Mouse (Mus musculus) hindbrain, embryonic 15.5 days (tissue): ENCODE data around the gene Gm10778. TPM values are rescaled to one million over a fixed set of nuclear protein-coding genes. Genes with fewer than 3 reads are reported as not detected.
"Not testable (repeated sequence)": the region's sequence is repeated elsewhere in the genome, so short reads cannot be mapped to it uniquely, and the experiment has no call there.

ENCODE experiments used
- ATAC-seq: fragments of 200-750 bp; cut with Nextera tagmentation; 2 replicates; pipeline ENCODE4 v1.8.0; 2017; ENCODE audit warnings: low read depth, moderate number of reproducible peaks, moderate TSS enrichment; ENCODE audit not compliant: low FRiP score
- H3K27ac ChIP-seq: fragments of 300-500 bp; sonication (generic); replicated peaks from 2 replicates; pipeline ENCODE4 v1.5.1; 2015; ENCODE audit warnings: mild to moderate bottlenecking, inconsistent platforms
- H3K27me3 ChIP-seq: fragments of 300-500 bp; sonication (generic); 2 replicates; pipeline ENCODE4 v1.6.1; 2015; ENCODE audit warnings: control low read depth, inconsistent platforms
- H3K36me3 ChIP-seq: fragments of 300-500 bp; sonication (generic); 2 replicates; pipeline ENCODE4 v1.6.1; 2015; ENCODE audit warnings: control low read depth, inconsistent platforms
- H3K4me1 ChIP-seq: fragments of 300-500 bp; sonication (generic); replicated peaks from 2 replicates; pipeline ENCODE4 v1.6.1; 2015; ENCODE audit warnings: control low read depth, inconsistent platforms
- H3K4me2 ChIP-seq: fragments of 300-500 bp; sonication (generic); 2 replicates; pipeline ENCODE4 v1.6.1; 2015; ENCODE audit warnings: moderate library complexity, mild to moderate bottlenecking, inconsistent platforms
- H3K4me3 ChIP-seq: fragments of 300-500 bp; sonication (generic); 2 replicates; pipeline ENCODE4 v1.5.1; 2015; ENCODE audit warnings: mild to moderate bottlenecking, inconsistent platforms
- H3K9ac ChIP-seq: fragments of 300-500 bp; sonication (generic); 2 replicates; pipeline ENCODE4 v1.6.1; 2015; ENCODE audit warnings: inconsistent platforms
- H3K9me3 ChIP-seq: fragments of 300-500 bp; sonication (generic); 2 replicates; pipeline ENCODE4 v1.6.1; 2016; ENCODE audit warnings: control low read depth, inconsistent platforms
- WGBS: fragments of 180-500 bp; shearing (Covaris S2); methylation state at CpG from one replicate; pipeline ENCODE4 v1.1.7; 2015; 5-methylcytosine and 5-hydroxymethylcytosine counted together
- polyA plus RNA-seq: library from polyadenylated mRNA; unstranded; fragments of >200 nt; fragmentation: Nextera tagmentation; extraction: Ambion mirVana; gene quantifications from 2 replicates; pipeline ENCODE4 v1.2.1, GENCODE M21; 2015

Gene Gm10778
- polyA plus RNA-seq, 1 experiment from 2014 or later = 5.4 TPM

DNA sequence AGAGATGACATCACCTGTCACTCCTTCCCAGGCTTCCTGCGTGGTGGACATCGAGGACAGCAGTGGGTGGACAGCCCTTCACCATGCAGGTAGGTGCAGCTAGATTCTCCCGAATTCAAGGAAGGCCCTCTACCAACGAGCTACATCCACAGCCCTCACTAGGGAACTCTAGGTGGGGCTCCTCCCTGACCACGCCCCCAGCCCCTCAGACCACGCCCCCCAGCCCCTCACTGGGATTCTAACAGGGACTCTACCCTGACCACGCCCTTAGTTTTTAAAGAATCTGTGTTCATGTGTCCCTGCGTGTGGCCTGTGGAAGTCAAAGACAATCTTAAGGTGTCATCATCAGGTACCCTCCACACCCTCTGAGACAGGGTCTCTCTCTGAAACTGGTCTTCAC is 12.5 kb upstream of the Gm10778 start:
- H3K9ac ChIP-seq = no peak overlapping the region
- H3K36me3 ChIP-seq = no peaks in the 10 kb centered on the region
- H3K27ac ChIP-seq = no peak overlapping the region
- no peaks in the 10 kb centered on the region for H3K9me3 ChIP-seq
- H3K4me3 ChIP-seq = no peak overlapping the region
- 21% methylated on average over 8 of the region's 8 CpGs for WGBS
- H3K4me2 ChIP-seq = no peak overlapping the region
- ATAC-seq = no peak
- peaks cover 20% of the 10 kb centered on the region for H3K4me1 ChIP-seq
- peaks cover under 1% of the 10 kb centered on the region; the same call in 1 of the 2 replicates for H3K27me3 ChIP-seq

DNA sequence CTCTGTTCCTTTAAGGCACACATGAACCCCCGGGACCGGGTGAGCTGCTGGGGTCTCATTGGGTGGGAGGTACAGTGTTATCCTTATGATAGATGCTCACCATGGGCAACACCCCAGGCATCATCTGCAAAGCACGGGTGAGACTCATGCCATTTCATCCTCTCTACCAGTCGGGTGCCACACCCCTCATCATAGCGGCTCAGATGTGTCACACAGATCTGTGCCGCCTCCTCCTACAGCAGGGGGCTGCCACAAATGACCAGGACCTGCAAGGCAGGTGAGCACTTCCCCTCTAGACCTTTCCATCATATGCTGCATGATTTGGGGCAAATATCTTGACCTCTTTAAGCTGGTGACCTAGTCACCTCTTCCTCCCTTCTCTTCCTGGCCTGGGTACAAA is 10.8 kb upstream of the Gm10778 start:
- ATAC-seq = no peak
- no peaks in the 10 kb centered on the region for H3K36me3 ChIP-seq
- no peak overlapping the region for H3K4me2 ChIP-seq
- H3K27me3 ChIP-seq = no peaks in the 10 kb centered on the region
- no peak overlapping the region for H3K27ac ChIP-seq
- H3K9me3 ChIP-seq = no peaks in the 10 kb centered on the region
- no peak overlapping the region for H3K9ac ChIP-seq
- 75% methylated on average over 6 of the region's 6 CpGs for WGBS
- no peak overlapping the region for H3K4me3 ChIP-seq
- peaks cover 31% of the 10 kb centered on the region for H3K4me1 ChIP-seq

DNA sequence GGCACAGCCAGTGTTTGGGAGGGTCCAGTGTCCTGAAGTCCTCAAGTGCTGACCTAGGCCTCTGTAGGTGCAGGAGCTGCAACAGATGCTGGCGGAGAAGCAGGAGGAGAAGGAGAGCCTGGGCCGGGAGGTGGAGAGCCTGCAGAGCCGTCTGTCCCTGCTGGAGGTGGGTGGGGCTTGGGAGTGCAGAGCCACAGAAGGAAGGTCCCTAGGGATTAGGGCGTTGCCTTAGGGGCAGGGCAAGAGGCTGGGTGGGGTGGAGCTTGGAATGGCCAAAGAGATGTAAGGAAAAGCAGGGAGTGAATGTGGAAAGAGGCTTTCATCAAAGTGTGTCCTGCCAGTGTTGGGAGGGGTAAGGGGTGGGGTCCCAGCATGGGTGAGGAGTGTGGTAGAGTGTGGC is 8.0 kb upstream of the Gm10778 start:
- H3K27me3 ChIP-seq, H3K27ac ChIP-seq, H3K9me3 ChIP-seq, H3K4me3 ChIP-seq, ATAC-seq, H3K4me2 ChIP-seq, H3K36me3 ChIP-seq, H3K9ac ChIP-seq: not testable (repeated sequence)
- 41% methylated on average over 4 of the region's 4 CpGs for WGBS
- peaks cover 30% of the 10 kb centered on the region for H3K4me1 ChIP-seq

DNA sequence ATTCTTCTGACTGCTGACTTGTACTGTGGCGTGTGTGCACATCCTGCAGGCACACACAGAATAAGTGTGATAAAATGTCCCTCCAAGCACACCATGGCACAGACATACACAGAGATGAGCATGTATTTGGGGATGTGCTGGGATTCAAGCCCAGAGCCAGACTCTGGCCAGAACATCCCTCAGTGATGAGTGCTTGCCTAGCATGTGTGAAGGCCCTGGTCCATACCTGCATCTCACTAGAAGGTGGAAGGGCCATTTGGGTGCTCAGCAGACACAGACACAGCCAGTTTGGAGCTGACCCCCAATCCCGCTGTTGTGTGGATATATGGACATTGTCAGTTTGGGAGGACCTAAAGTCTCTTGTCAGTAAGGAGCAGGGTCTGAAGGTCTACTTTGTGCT is 7.3 kb upstream of the Gm10778 start:
- Histone ChIP-seq H3K9ac (no peak overlapping the region), H3K27me3 (0 out of 2 replicates have a peak, but pooled peaks cover 3% of the 10 kb centered on the region), H3K4me2 (peak overlapping the region; percentile 91), H3K9me3 (no peaks in the 10 kb centered on the region), H3K27ac (no peak overlapping the region), H3K4me3 (no peak overlapping the region), H3K4me1 (peaks cover 30% of the 10 kb centered on the region), H3K36me3 (no peaks in the 10 kb centered on the region)
- ATAC-seq = no peak
- WGBS = 94% methylated on average over 2 of the region's 2 CpGs

GRCm38 (mm10) chr10:81641978-81642647 is 6.7 kb upstream of the Gm10778 start:
- H3K4me1 ChIP-seq = peaks cover 30% of the 10 kb centered on the region
- peak overlapping the region; percentile 90; the same call in 1 of the 2 replicates for H3K9ac ChIP-seq
- no peaks in the 10 kb centered on the region for H3K36me3 ChIP-seq
- no peaks in the 10 kb centered on the region for H3K9me3 ChIP-seq
- peak overlapping the region; percentile 76 for H3K4me3 ChIP-seq
- H3K27ac ChIP-seq = peak overlapping the region; percentile 95; the same call in 1 of the 2 replicates
- H3K27me3 ChIP-seq = 0 out of 2 replicates have a peak, but pooled peaks cover 3% of the 10 kb centered on the region
- H3K4me2 ChIP-seq = peak overlapping the region; percentile 91
- WGBS = 78% methylated on average over 8 of the region's 8 CpGs
- no peak for ATAC-seq

DNA sequence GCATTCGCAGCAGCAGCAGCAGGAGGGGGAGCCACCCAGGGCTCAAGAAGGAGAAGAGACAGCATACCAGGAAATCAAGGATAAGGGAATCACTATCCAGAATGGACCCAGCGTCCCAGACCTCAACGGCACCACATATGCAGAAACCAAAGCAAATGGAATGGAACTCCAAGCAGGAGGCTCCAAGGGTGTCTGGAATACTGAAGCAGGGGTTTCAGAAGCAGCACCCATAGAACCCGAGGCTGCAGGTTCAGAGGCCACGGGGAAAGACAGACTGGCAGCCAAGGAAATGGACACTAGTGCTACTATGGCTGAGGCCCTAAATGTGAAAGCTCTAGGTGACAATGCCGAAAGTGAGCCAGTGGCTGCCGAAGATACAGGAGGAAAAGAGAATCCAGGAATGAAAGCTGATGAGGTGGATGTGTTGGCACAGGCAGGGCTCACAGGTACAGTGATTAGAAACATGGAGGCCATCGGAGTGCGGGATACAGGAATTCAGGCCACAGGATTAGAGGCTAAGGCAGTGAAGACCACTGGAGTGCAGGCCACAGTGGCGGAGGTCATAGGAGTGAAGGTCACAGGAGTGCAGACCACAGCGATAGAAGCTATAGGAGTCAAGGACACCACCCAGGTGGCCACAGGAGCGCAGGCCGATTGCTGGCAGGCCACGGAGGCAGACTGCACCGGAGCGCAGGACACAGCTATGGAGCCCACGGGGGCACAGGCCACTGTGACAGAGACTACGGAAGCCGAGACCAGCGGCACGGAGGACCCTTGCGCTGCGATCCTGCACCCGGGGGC is 6.0 kb upstream of the Gm10778 start:
- H3K4me1 ChIP-seq = peaks cover 30% of the 10 kb centered on the region
- WGBS = 19% methylated on average over 24 of the region's 24 CpGs
- ATAC-seq = peak; percentile 0; the same call in 1 of the 2 replicates
- peak overlapping the region; percentile 90 for H3K9ac ChIP-seq
- H3K36me3 ChIP-seq = no peaks in the 10 kb centered on the region
- no peaks in the 10 kb centered on the region for H3K9me3 ChIP-seq
- peak overlapping the region; percentile 76 for H3K4me3 ChIP-seq
- 0 out of 2 replicates have a peak, but pooled peaks cover 3% of the 10 kb centered on the region for H3K27me3 ChIP-seq
- peak overlapping the region; percentile 91 for H3K4me2 ChIP-seq
- H3K27ac ChIP-seq = peak overlapping the region; percentile 95

- ATAC-seq = peak; percentile 90
- Histone ChIP-seq H3K9me3 (no peaks in the 10 kb centered on the region), H3K4me3 (peak overlapping the region; percentile 76), H3K4me2 (peak overlapping the region; percentile 91), H3K27me3 (0 out of 2 replicates have a peak, but pooled peaks cover 3% of the 10 kb centered on the region), H3K36me3 (no peaks in the 10 kb centered on the region), H3K27ac (peak overlapping the region; percentile 95), H3K9ac (peak overlapping the region; percentile 90), H3K4me1 (peaks cover 33% of the 10 kb centered on the region)
- under 1% methylated on average over 75 of the region's 75 CpGs for WGBS
Observed at GRCm38 (mm10) chr10:81643449-81644055, 5.3 kb upstream of the Gm10778 start.

DNA sequence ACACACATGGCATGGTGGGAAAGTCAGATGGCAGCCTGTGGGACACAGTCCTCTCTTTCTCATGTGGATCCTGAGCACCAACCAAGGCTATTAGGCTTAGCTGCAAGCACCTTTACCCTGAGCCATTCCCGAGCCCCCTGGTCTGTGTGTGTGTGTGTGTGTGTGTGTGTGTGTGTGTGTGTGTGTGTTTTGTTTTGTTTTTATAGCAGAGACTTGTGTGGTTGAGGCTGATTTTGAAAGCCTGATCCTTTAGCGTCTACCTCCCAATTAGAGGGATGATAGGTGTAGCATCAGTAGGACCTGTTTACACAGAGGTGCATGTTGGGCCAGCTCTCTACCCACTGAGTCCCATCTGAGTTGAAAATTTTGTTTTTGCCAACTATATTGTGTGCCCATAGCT is 4.7 kb upstream of the Gm10778 start:
- Histone ChIP-seq H3K36me3 (no peaks in the 10 kb centered on the region), H3K4me2 (peak overlapping the region; percentile 91), H3K27ac (peak overlapping the region; percentile 95), H3K9ac (peak overlapping the region; percentile 90), H3K4me1 (peaks cover 34% of the 10 kb centered on the region), H3K9me3 (no peaks in the 10 kb centered on the region), H3K4me3 (peak overlapping the region; percentile 76), H3K27me3 (0 out of 2 replicates have a peak, but pooled peaks cover 3% of the 10 kb centered on the region)
- ATAC-seq = peak; percentile 21; the same call in 1 of the 2 replicates
- WGBS = 51% methylated on average over 2 of the region's 2 CpGs

- Histone ChIP-seq H3K9me3 (no peaks in the 10 kb centered on the region), H3K4me3 (no peak overlapping the region), H3K4me1 (peaks cover 34% of the 10 kb centered on the region), H3K27ac (no peak overlapping the region), H3K36me3 (no peaks in the 10 kb centered on the region), H3K27me3 (0 out of 2 replicates have a peak, but pooled peaks cover 3% of the 10 kb centered on the region), H3K9ac (no peak overlapping the region), H3K4me2 (peak overlapping the region; percentile 91; the same call in 1 of the 2 replicates)
- 86% methylated on average over 18 of the region's 18 CpGs for WGBS
- ATAC-seq = no peak
Observed at GRCm38 (mm10) chr10:81644716-81645115, 4.1 kb upstream of the Gm10778 start.

DNA sequence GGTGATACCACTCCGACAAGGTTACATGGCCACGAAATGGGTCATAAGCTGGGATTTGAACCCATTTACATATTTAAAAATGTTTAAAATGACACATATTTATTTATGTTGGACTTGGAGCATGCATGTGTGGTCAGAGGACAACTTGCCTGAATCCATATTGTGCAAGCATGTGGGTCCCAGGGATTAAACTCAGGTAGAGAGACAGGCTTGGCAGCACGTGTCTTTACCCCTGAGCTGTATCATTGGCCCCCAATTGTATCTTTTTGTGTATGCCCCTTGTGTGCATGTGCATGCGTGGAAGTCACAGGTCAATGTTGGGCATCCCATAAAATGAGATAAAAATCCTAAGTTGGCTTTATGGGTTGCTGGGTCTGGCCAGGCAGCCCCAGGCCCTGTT is 3.5 kb upstream of the Gm10778 start:
- Histone ChIP-seq H3K4me1 (peaks cover 40% of the 10 kb centered on the region), H3K4me3 (no peak overlapping the region), H3K4me2 (no peak overlapping the region), H3K9me3 (no peaks in the 10 kb centered on the region), H3K27me3 (0 out of 2 replicates have a peak, but pooled peaks cover 3% of the 10 kb centered on the region), H3K9ac (no peak overlapping the region), H3K36me3 (no peaks in the 10 kb centered on the region), H3K27ac (no peak overlapping the region)
- ATAC-seq = no peak
- WGBS = 92% methylated on average over 4 of the region's 4 CpGs

DNA sequence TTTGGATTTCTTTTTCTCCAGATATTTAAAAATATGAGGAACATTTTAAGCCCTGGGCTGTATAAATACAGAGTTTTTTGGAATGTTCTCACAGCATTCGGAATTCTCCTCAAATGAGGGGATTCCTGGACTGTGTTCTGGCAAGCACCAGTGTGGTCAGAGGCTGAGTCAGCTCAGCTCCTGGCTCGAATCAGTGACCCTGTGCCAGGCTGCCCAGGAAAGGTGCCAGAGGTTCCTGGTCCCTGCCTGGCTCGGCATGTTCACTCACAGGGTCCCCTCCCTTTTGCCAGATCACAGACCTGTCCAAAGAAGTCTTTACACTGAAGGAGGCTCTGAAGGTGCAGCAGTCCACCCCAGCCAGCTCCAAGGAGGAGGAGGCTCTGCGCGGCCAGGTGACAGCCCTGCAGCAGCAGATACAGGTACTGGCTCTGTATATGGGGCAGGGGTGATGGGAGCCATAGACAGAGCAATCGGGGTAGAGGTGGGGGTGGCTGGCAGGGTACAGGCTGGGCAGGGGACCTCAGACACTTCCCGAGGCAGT is 2.8 kb upstream of the Gm10778 start:
- H3K4me1 ChIP-seq = peaks cover 38% of the 10 kb centered on the region
- no peak for ATAC-seq
- H3K27ac ChIP-seq = no peak overlapping the region
- 85% methylated on average over 7 of the region's 7 CpGs for WGBS
- H3K4me2 ChIP-seq = no peak overlapping the region
- no peak overlapping the region for H3K9ac ChIP-seq
- H3K27me3 ChIP-seq = 0 out of 2 replicates have a peak, but pooled peaks cover 3% of the 10 kb centered on the region
- peaks cover 3% of the 10 kb centered on the region; the same call in 1 of the 2 replicates for H3K36me3 ChIP-seq
- H3K4me3 ChIP-seq = no peak overlapping the region
- no peaks in the 10 kb centered on the region for H3K9me3 ChIP-seq
